Mouse (Mus musculus) forebrain, postnatal 0 days (tissue): Measurements from ENCODE around the gene Cdk5rap3. TPM values are rescaled to one million over a fixed set of nuclear protein-coding genes. Genes with fewer than 3 reads are reported as not detected.

Source experiments
- ATAC-seq: fragments of 200-750 bp; cut with Nextera tagmentation; 2 replicates; pipeline ENCODE4 v1.8.0; 2017; ENCODE audit warnings: mild to moderate bottlenecking, moderate library complexity
- DNase-seq: peaks from one replicate; pipeline ENCODE4 v3.0.0-alpha.2; 2015
- H3K27ac ChIP-seq: fragments of 300-500 bp; sonication (generic); 2 replicates; pipeline ENCODE4 v1.5.1; 2014; ENCODE audit warnings: low read depth, mild to moderate bottlenecking, antibody characterized with exemption, low read length, moderate library complexity, mixed read lengths
- H3K27me3 ChIP-seq: fragments of 300-500 bp; sonication (generic); 2 replicates; pipeline ENCODE4 v1.6.1; 2014; ENCODE audit warnings: mild to moderate bottlenecking, low read length, mixed read lengths; ENCODE audit not compliant: insufficient read depth
- H3K36me3 ChIP-seq: fragments of 300-500 bp; sonication (generic); 2 replicates; pipeline ENCODE4 v1.6.1; 2014; ENCODE audit warnings: mild to moderate bottlenecking, moderate library complexity; ENCODE audit not compliant: insufficient read depth
- H3K4me1 ChIP-seq: fragments of 300-500 bp; sonication (generic); 2 replicates; pipeline ENCODE4 v1.6.1; 2014; ENCODE audit warnings: antibody characterized with exemption; ENCODE audit not compliant: insufficient read depth
- H3K4me2 ChIP-seq: fragments of 300-500 bp; sonication (generic); 2 replicates; pipeline ENCODE4 v1.6.1; 2014; ENCODE audit warnings: low read depth, mild to moderate bottlenecking, moderate library complexity
- H3K4me3 ChIP-seq: fragments of 300-500 bp; sonication (generic); 2 replicates; pipeline ENCODE4 v1.5.1; 2014; ENCODE audit warnings: low read depth, low read length, mixed read lengths
- H3K9ac ChIP-seq: fragments of 300-500 bp; sonication (generic); 2 replicates; pipeline ENCODE4 v1.6.1; 2014; ENCODE audit warnings: mild to moderate bottlenecking
- H3K9me3 ChIP-seq: fragments of 300-500 bp; sonication (generic); 2 replicates; pipeline ENCODE4 v1.6.1; 2016; ENCODE audit warnings: low read length
- CTCF ChIP-seq: sonication (generic); IDR thresholded peaks from 2 replicates; pipeline ENCODE4 v1.5.1; 2016; ENCODE audit warnings: antibody characterized with exemption, control low read depth, low read depth
- WGBS: fragments of 180-500 bp; shearing (Covaris S2); extraction: QIAGEN DNeasy Blood & Tissue Kit; methylation state at CpG from one replicate; pipeline ENCODE4 v1.1.7; 2014; 5-methylcytosine and 5-hydroxymethylcytosine counted together
- polyA plus RNA-seq: library from polyadenylated mRNA; unstranded; fragments of >200 nt; fragmentation: Nextera tagmentation; extraction: Ambion mirVana; gene quantifications from 2 replicates; pipeline ENCODE4 v1.2.1, GENCODE M21; 2015
- total RNA-seq: library from RNA; depleted of rRNA; stranded (reverse); fragments of >200 nt; gene quantifications from 2 replicates; pipeline ENCODE4 v1.2.3, GENCODE M21; 2014; rRNA removed

Cdk5rap3 gene
- total and polyA plus RNA-seq, 2 experiments from 2014 or later, result 54.9 to 86.4 TPM

- Histone ChIP-seq H3K4me2 (no peak overlapping the region), H3K27ac (no peak overlapping the region), H3K4me3 (no peak overlapping the region), H3K9me3 (no peaks in the 10 kb centered on the region), H3K27me3 (no peaks in the 10 kb centered on the region), H3K4me1 (no peaks in the 10 kb centered on the region), H3K9ac (no peak overlapping the region), H3K36me3 (no peaks in the 10 kb centered on the region)
- WGBS, result 78% methylated on average over 5 of the region's 5 CpGs
- no peak for TF ChIP-seq CTCF
- no peak for DNase-seq
- no peak for ATAC-seq
Observed at GRCm38 (mm10) chr11:96857446-96857845, 58.9 kb downstream of the Cdk5rap3 start.

Other genes starting within 250 kb of the Cdk5rap3 start
- gene Snx11, start 138.9 kb downstream of the Cdk5rap3 start, total RNA-seq, result 59.2 and 68.8 TPM in 2 replicates
- 32.7 and 37.1 TPM in 2 replicates for gene Snx11, start 138.9 kb downstream of the Cdk5rap3 start, polyA plus RNA-seq
- gene Cbx1, start 127.4 kb downstream of the Cdk5rap3 start, total RNA-seq, result 57.0 and 62.4 TPM in 2 replicates
- gene Cbx1, start 127.4 kb downstream of the Cdk5rap3 start, polyA plus RNA-seq, result 53.7 and 55.6 TPM in 2 replicates
- gene Nfe2l1, start 86.5 kb downstream of the Cdk5rap3 start, total RNA-seq, result 46.5 and 57.4 TPM in 2 replicates
- 47.3 and 62.4 TPM in 2 replicates for gene Nfe2l1, start 86.5 kb downstream of the Cdk5rap3 start, polyA plus RNA-seq
- 5.8 and 7.1 TPM in 2 replicates for gene Copz2, start 66.6 kb downstream of the Cdk5rap3 start, total RNA-seq
- 14.8 and 14.9 TPM in 2 replicates for gene Copz2, start 66.6 kb downstream of the Cdk5rap3 start, polyA plus RNA-seq
- gene Prr15l, start 11.6 kb upstream of the Cdk5rap3 start, total RNA-seq, result not detected in 2 replicates
- 0.11 TPM in 1 of 2 replicates, not detected in the other for gene Prr15l, start 11.6 kb upstream of the Cdk5rap3 start, polyA plus RNA-seq
- gene Pnpo, start 27.5 kb upstream of the Cdk5rap3 start, total RNA-seq, result 26.2 and 30.3 TPM in 2 replicates
- 28.1 and 33.1 TPM in 2 replicates for gene Pnpo, start 27.5 kb upstream of the Cdk5rap3 start, polyA plus RNA-seq
- gene Sp2, start 66.5 kb upstream of the Cdk5rap3 start, total RNA-seq, result 1.9 and 5.0 TPM in 2 replicates
- 13.5 and 14.8 TPM in 2 replicates for gene Sp2, start 66.5 kb upstream of the Cdk5rap3 start, polyA plus RNA-seq
- 0.85 and 0.86 TPM in 2 replicates for gene Sp6, start 96.9 kb upstream of the Cdk5rap3 start, total RNA-seq
- gene Sp6, start 96.9 kb upstream of the Cdk5rap3 start, polyA plus RNA-seq, result 0.35 and 0.75 TPM in 2 replicates
- 14.8 and 17.9 TPM in 2 replicates for gene Scrn2, start 113.4 kb upstream of the Cdk5rap3 start, total RNA-seq
- 10.2 and 11.3 TPM in 2 replicates for gene Scrn2, start 113.4 kb upstream of the Cdk5rap3 start, polyA plus RNA-seq
- gene Lrrc46, start 124.9 kb upstream of the Cdk5rap3 start, total RNA-seq, result 1.0 and 1.6 TPM in 2 replicates
- gene Lrrc46, start 124.9 kb upstream of the Cdk5rap3 start, polyA plus RNA-seq, result 4.9 and 5.8 TPM in 2 replicates
- gene Mrpl10, start 125.1 kb upstream of the Cdk5rap3 start, total RNA-seq, result 41.6 and 55.5 TPM in 2 replicates
- gene Mrpl10, start 125.1 kb upstream of the Cdk5rap3 start, polyA plus RNA-seq, result 47.0 and 62.0 TPM in 2 replicates
- 10.9 and 13.1 TPM in 2 replicates for gene Osbpl7, start 134.1 kb upstream of the Cdk5rap3 start, total RNA-seq
- gene Osbpl7, start 134.1 kb upstream of the Cdk5rap3 start, polyA plus RNA-seq, result 7.4 and 8.3 TPM in 2 replicates
- 1.6 and 1.7 TPM in 2 replicates for gene Tbx21, start 198.8 kb upstream of the Cdk5rap3 start, total RNA-seq
- gene Tbx21, start 198.8 kb upstream of the Cdk5rap3 start, polyA plus RNA-seq, result 2.2 and 2.9 TPM in 2 replicates
- gene Tbkbp1, start 235.0 kb upstream of the Cdk5rap3 start, total RNA-seq, result 35.8 and 36.4 TPM in 2 replicates
- gene Tbkbp1, start 235.0 kb upstream of the Cdk5rap3 start, polyA plus RNA-seq, result 9.2 and 9.9 TPM in 2 replicates